Mouse (Mus musculus): ENCODE results near the gene Idua.

DNA sequence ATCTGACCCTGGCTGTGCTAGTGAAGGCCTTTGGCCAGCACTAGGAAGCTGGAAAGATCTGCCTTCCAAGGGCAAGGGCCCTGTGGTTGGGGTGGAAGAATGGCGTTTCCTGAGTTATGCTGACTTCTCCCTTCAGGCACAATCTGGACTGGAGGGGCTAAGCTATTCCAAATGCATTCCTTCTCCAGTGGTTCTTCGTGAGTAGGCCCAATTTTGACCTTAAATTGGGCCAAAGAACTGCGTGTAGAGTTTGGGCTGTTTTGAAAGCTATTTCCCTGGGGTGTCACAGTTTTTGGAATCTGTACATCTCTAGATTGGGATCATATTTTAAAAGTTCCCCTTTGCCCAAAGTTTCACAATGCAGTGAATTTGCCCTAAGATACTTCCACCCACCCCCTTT, 36.4 kb downstream of the Idua start:
- TF ChIP-seq REST (IDR thresholded peaks at IDR 0.05; ENCODE audit: insufficient read depth, insufficient read length) (no peak), MAX (IDR thresholded peaks at IDR 0.05; ENCODE audit: low read depth) (no peak), POLR2A (IDR thresholded peaks at IDR 0.05; ENCODE audit: insufficient read length, low read depth) (no peak), USF1 (IDR thresholded peaks at IDR 0.05; ENCODE audit: low read depth) (no peak), CEBPB (IDR thresholded peaks at IDR 0.05; ENCODE audit: insufficient read depth, poor library complexity, severe bottlenecking) (no peak)

All from myocyte (in vitro differentiated cells).